Mouse (Mus musculus) C2C12 (cell line): Measurements from ENCODE around the gene Ppp1r36.

ENCODE experiments used
- CTCF ChIP-seq: IDR thresholded peaks from one replicate; pipeline ENCODE4 v1.5.1; 2011; ENCODE audit not compliant: control insufficient read depth, insufficient read depth, insufficient read length
- MAX ChIP-seq: IDR thresholded peaks from one replicate; pipeline ENCODE4 v1.6.1; 2011; ENCODE audit warnings: mild to moderate bottlenecking, control low read depth
- MYOD1 ChIP-seq: IDR thresholded peaks from one replicate; pipeline ENCODE4 v1.6.1; 2011; ENCODE audit warnings: low read depth; ENCODE audit not compliant: control insufficient read depth, insufficient read length
- MYOG ChIP-seq: IDR thresholded peaks from one replicate; pipeline ENCODE4 v1.6.1; 2011; ENCODE audit not compliant: control insufficient read depth, insufficient read length; ENCODE audit errors: extremely low read depth
- USF1 ChIP-seq: IDR thresholded peaks from one replicate; pipeline ENCODE4 v1.6.1; 2011; ENCODE audit warnings: low read depth, mild to moderate bottlenecking, control low read depth, moderate library complexity

- TF ChIP-seq CTCF (no peak), MAX (no peak), USF1 (no peak), MYOD1 (no peak), MYOG (no peak)
Observed at GRCm38 (mm10) chr12:76464651-76465252, 47.4 kb downstream of the Ppp1r36 start.
